Mouse (Mus musculus) hindlimb bud, embryonic 11.5 days (tissue): ENCODE measurements around the gene Fgfr1op.

Source experiments
- DNase-seq: peaks from one replicate; pipeline ENCODE4 v3.0.0-alpha.2; 2012; ENCODE audit warnings: low read depth, low spot score; ENCODE audit errors: extremely low spot score

Gene Fgfr1op

GRCm38 (mm10) chr17:8225166-8225565, 59.9 kb downstream of the Fgfr1op start:
- DNase-seq = no peak

- DNase-seq = no peak
Observed at GRCm38 (mm10) chr17:8225746-8226145, 60.4 kb downstream of the Fgfr1op start.

- DNase-seq = no peak
Observed at GRCm38 (mm10) chr17:8228622-8229021, 63.3 kb downstream of the Fgfr1op start.

GRCm38 (mm10) chr17:8229607-8230006, 64.3 kb downstream of the Fgfr1op start:
- no peak for DNase-seq

GRCm38 (mm10) chr17:8232089-8232488, 66.8 kb downstream of the Fgfr1op start:
- no peak for DNase-seq

GRCm38 (mm10) chr17:8233618-8234214, 68.4 kb downstream of the Fgfr1op start:
- DNase-seq = no peak

- no peak for DNase-seq
Observed at GRCm38 (mm10) chr17:8234537-8234936, 69.2 kb downstream of the Fgfr1op start.

GRCm38 (mm10) chr17:8235743-8236142, 70.4 kb downstream of the Fgfr1op start, which contains the start of gene Ccr6:
Ccr6 (plus strand) TSS chr17:8236043.
- no peak for DNase-seq

- DNase-seq = no peak
Observed at GRCm38 (mm10) chr17:8238012-8238710, 72.9 kb downstream of the Fgfr1op start.

- no peak for DNase-seq
Observed at GRCm38 (mm10) chr17:8239561-8239960, 74.3 kb downstream of the Fgfr1op start.

- no peak for DNase-seq
Observed at GRCm38 (mm10) chr17:8240517-8240916, 75.2 kb downstream of the Fgfr1op start.

GRCm38 (mm10) chr17:8241645-8242044, 76.3 kb downstream of the Fgfr1op start:
- no peak for DNase-seq

- DNase-seq = no peak
Observed at GRCm38 (mm10) chr17:8242186-8242585, 76.9 kb downstream of the Fgfr1op start.

- DNase-seq = no peak
Observed at GRCm38 (mm10) chr17:8244124-8244523, 78.8 kb downstream of the Fgfr1op start.

- no peak for DNase-seq
Observed at GRCm38 (mm10) chr17:8246102-8246754, 80.9 kb downstream of the Fgfr1op start.
